Mouse (Mus musculus): ENCODE measurements around the gene Msl1. TPM values are rescaled to one million over a fixed set of nuclear protein-coding genes. Genes with fewer than 3 reads are reported as not detected.

Msl1 gene
- polyA plus RNA-seq, 1 experiment from 2014 or later, result 23.7 TPM

GRCm38 (mm10) chr11:98792081-98792480 is 3.2 kb upstream of the Msl1 start:
- no peak for ATAC-seq (ENCODE audit: low FRiP score, low TSS enrichment)
- WGBS, result 21% methylated on average over 4 of the region's 4 CpGs

GRCm38 (mm10) chr11:98794469-98795014 is 774 bp upstream of the Msl1 start:
- peaks cover 50% of the 10 kb centered on the region for H3K4me1 ChIP-seq (ENCODE audit: insufficient read depth, low read length)
- peak overlapping the region; percentile 100 for H3K27ac ChIP-seq (ENCODE audit: low read length)
- ATAC-seq (ENCODE audit: low FRiP score, low TSS enrichment), result peak; percentile 83
- peaks cover 10% of the 10 kb centered on the region for H3K36me3 ChIP-seq (ENCODE audit: insufficient read depth, low read length)
- no peaks in the 10 kb centered on the region for H3K9me3 ChIP-seq (ENCODE audit: low read length)
- peak overlapping the region; percentile 100 for H3K9ac ChIP-seq (replicated peaks; ENCODE audit: low read length)
- H3K4me2 ChIP-seq (replicated peaks; ENCODE audit: low read depth, low read length), result peak overlapping the region; percentile 96
- WGBS, result 0% methylated on average over 30 of the region's 30 CpGs
- no peaks in the 10 kb centered on the region for H3K27me3 ChIP-seq (ENCODE audit: insufficient read depth, low read length)
- H3K4me3 ChIP-seq (ENCODE audit: low read length), result peak overlapping the region; percentile 100

More at GRCm38 (mm10) chr11:98792081-98792480, 3.2 kb upstream of the Msl1 start:
- Histone ChIP-seq H3K4me1 (ENCODE audit: insufficient read depth, low read length) (peaks cover 40% of the 10 kb centered on the region), H3K4me2 (replicated peaks; ENCODE audit: low read depth, low read length) (no peak overlapping the region), H3K36me3 (ENCODE audit: insufficient read depth, low read length) (no peaks in the 10 kb centered on the region), H3K9ac (replicated peaks; ENCODE audit: low read length) (peak overlapping the region; percentile 41; the same call in 1 of the 2 replicates), H3K27me3 (ENCODE audit: insufficient read depth, low read length) (no peaks in the 10 kb centered on the region), H3K4me3 (ENCODE audit: low read length) (no peak overlapping the region), H3K27ac (ENCODE audit: low read length) (0 out of 2 replicates have a peak overlapping the region, but pooled peaks have one; percentile 52), H3K9me3 (ENCODE audit: low read length) (no peaks in the 10 kb centered on the region)

- peak overlapping the region; percentile 100 for H3K27ac ChIP-seq (ENCODE audit: low read length)
- no peaks in the 10 kb centered on the region for H3K27me3 ChIP-seq (ENCODE audit: insufficient read depth, low read length)
- peak overlapping the region; percentile 96 for H3K4me2 ChIP-seq (replicated peaks; ENCODE audit: low read depth, low read length)
- H3K4me3 ChIP-seq (ENCODE audit: low read length), result peak overlapping the region; percentile 100
- H3K4me1 ChIP-seq (ENCODE audit: insufficient read depth, low read length), result peaks cover 44% of the 10 kb centered on the region
- WGBS, result under 1% methylated on average over 45 of the region's 74 CpGs
- peaks cover 24% of the 10 kb centered on the region for H3K36me3 ChIP-seq (ENCODE audit: insufficient read depth, low read length)
- ATAC-seq (ENCODE audit: low FRiP score, low TSS enrichment), result peak; percentile 41
- peak overlapping the region; percentile 100 for H3K9ac ChIP-seq (replicated peaks; ENCODE audit: low read length)
- H3K9me3 ChIP-seq (ENCODE audit: low read length), result no peaks in the 10 kb centered on the region
Observed at GRCm38 (mm10) chr11:98795714-98796514, 598 bp downstream of the Msl1 start.

GRCm38 (mm10) chr11:98796515-98797216 is 1.4 kb downstream of the Msl1 start:
- H3K4me1 ChIP-seq (ENCODE audit: insufficient read depth, low read length), result peaks cover 44% of the 10 kb centered on the region
- H3K36me3 ChIP-seq (ENCODE audit: insufficient read depth, low read length), result peaks cover 27% of the 10 kb centered on the region
- peak overlapping the region; percentile 96 for H3K4me2 ChIP-seq (replicated peaks; ENCODE audit: low read depth, low read length)
- peak overlapping the region; percentile 100 for H3K9ac ChIP-seq (replicated peaks; ENCODE audit: low read length)
- peak overlapping the region; percentile 100 for H3K4me3 ChIP-seq (ENCODE audit: low read length)
- H3K9me3 ChIP-seq (ENCODE audit: low read length), result no peaks in the 10 kb centered on the region
- peak overlapping the region; percentile 100 for H3K27ac ChIP-seq (ENCODE audit: low read length)
- 2% methylated on average over 23 of the region's 23 CpGs for WGBS
- peak; percentile 32 for ATAC-seq (ENCODE audit: low FRiP score, low TSS enrichment)
- H3K27me3 ChIP-seq (ENCODE audit: insufficient read depth, low read length), result no peaks in the 10 kb centered on the region

GRCm38 (mm10) chr11:98797306-98797705 is 2.0 kb downstream of the Msl1 start:
- Histone ChIP-seq H3K27ac (ENCODE audit: low read length) (peak overlapping the region; percentile 100), H3K36me3 (ENCODE audit: insufficient read depth, low read length) (peaks cover 29% of the 10 kb centered on the region), H3K9ac (replicated peaks; ENCODE audit: low read length) (peak overlapping the region; percentile 100), H3K4me1 (ENCODE audit: insufficient read depth, low read length) (peaks cover 40% of the 10 kb centered on the region), H3K9me3 (ENCODE audit: low read length) (no peaks in the 10 kb centered on the region), H3K4me3 (ENCODE audit: low read length) (peak overlapping the region; percentile 100), H3K4me2 (replicated peaks; ENCODE audit: low read depth, low read length) (peak overlapping the region; percentile 96), H3K27me3 (ENCODE audit: insufficient read depth, low read length) (no peaks in the 10 kb centered on the region)
- 2% methylated on average over 5 of the region's 5 CpGs for WGBS
- ATAC-seq (ENCODE audit: low FRiP score, low TSS enrichment), result no peak

GRCm38 (mm10) chr11:98797909-98798308 is 2.6 kb downstream of the Msl1 start:
- peak overlapping the region; percentile 100; the same call in 1 of the 2 replicates for H3K27ac ChIP-seq (ENCODE audit: low read length)
- H3K27me3 ChIP-seq (ENCODE audit: insufficient read depth, low read length), result no peaks in the 10 kb centered on the region
- WGBS, result 34% methylated on average over 4 of the region's 4 CpGs
- ATAC-seq (ENCODE audit: low FRiP score, low TSS enrichment), result no peak
- H3K36me3 ChIP-seq (ENCODE audit: insufficient read depth, low read length), result peaks cover 35% of the 10 kb centered on the region
- H3K4me3 ChIP-seq (ENCODE audit: low read length), result peak overlapping the region; percentile 100
- peak overlapping the region; percentile 100 for H3K9ac ChIP-seq (replicated peaks; ENCODE audit: low read length)
- peaks cover 34% of the 10 kb centered on the region for H3K4me1 ChIP-seq (ENCODE audit: insufficient read depth, low read length)
- no peaks in the 10 kb centered on the region for H3K9me3 ChIP-seq (ENCODE audit: low read length)
- peak overlapping the region; percentile 96 for H3K4me2 ChIP-seq (replicated peaks; ENCODE audit: low read depth, low read length)

- WGBS, result 87% methylated on average over 5 of the region's 5 CpGs
- Histone ChIP-seq H3K4me2 (replicated peaks; ENCODE audit: low read depth, low read length) (no peak within 1 kb of the TSS), H3K4me1 (ENCODE audit: insufficient read depth, low read length) (peaks cover 10% of the 10 kb centered on the region; the same call in 1 of the 2 replicates), H3K27me3 (ENCODE audit: insufficient read depth, low read length) (no peaks in the 10 kb centered on the region), H3K9ac (replicated peaks; ENCODE audit: low read length) (no peak within 1 kb of the TSS), H3K4me3 (ENCODE audit: low read length) (no peak within 1 kb of the TSS), H3K9me3 (ENCODE audit: low read length) (no peaks in the 10 kb centered on the region), H3K27ac (ENCODE audit: low read length) (0 out of 2 replicates have a peak within 1 kb of the TSS, but pooled peaks have one; percentile 3), H3K36me3 (ENCODE audit: insufficient read depth, low read length) (peaks cover 72% of the 10 kb centered on the region)
- no peak for ATAC-seq (ENCODE audit: low FRiP score, low TSS enrichment)
Observed at GRCm38 (mm10) chr11:98804605-98805004, 9.3 kb downstream of the Msl1 start, which contains the start of gene Casc3. Gene Casc3 (plus strand): TSS chr11:98804905.

GRCm38 (mm10) chr11:98808417-98808816 is 13.1 kb downstream of the Msl1 start:
- H3K36me3 ChIP-seq (ENCODE audit: insufficient read depth, low read length), result peaks cover 63% of the 10 kb centered on the region
- H3K9ac ChIP-seq (replicated peaks; ENCODE audit: low read length), result peak overlapping the region; percentile 48; the same call in 1 of the 2 replicates
- H3K4me2 ChIP-seq (replicated peaks; ENCODE audit: low read depth, low read length), result peak overlapping the region; percentile 62; the same call in 1 of the 2 replicates
- H3K27me3 ChIP-seq (ENCODE audit: insufficient read depth, low read length), result no peaks in the 10 kb centered on the region
- H3K4me1 ChIP-seq (ENCODE audit: insufficient read depth, low read length), result peaks cover 20% of the 10 kb centered on the region
- peak overlapping the region; percentile 99 for H3K27ac ChIP-seq (ENCODE audit: low read length)
- ATAC-seq (ENCODE audit: low FRiP score, low TSS enrichment), result no peak
- 64% methylated on average over 2 of the region's 2 CpGs for WGBS
- H3K9me3 ChIP-seq (ENCODE audit: low read length), result no peaks in the 10 kb centered on the region
- peak overlapping the region; percentile 94; the same call in 1 of the 2 replicates for H3K4me3 ChIP-seq (ENCODE audit: low read length)

GRCm38 (mm10) chr11:98809457-98810290 is 14.4 kb downstream of the Msl1 start:
- under 1% methylated on average over 75 of the region's 84 CpGs for WGBS
- H3K4me2 ChIP-seq (replicated peaks; ENCODE audit: low read depth, low read length), result peak overlapping the region; percentile 81
- H3K9me3 ChIP-seq (ENCODE audit: low read length), result no peaks in the 10 kb centered on the region
- peak overlapping the region; percentile 94 for H3K4me3 ChIP-seq (ENCODE audit: low read length)
- H3K36me3 ChIP-seq (ENCODE audit: insufficient read depth, low read length), result peaks cover 57% of the 10 kb centered on the region
- peaks cover 20% of the 10 kb centered on the region for H3K4me1 ChIP-seq (ENCODE audit: insufficient read depth, low read length)
- H3K27ac ChIP-seq (ENCODE audit: low read length), result peak overlapping the region; percentile 99
- ATAC-seq (ENCODE audit: low FRiP score, low TSS enrichment), result peak; percentile 99
- H3K9ac ChIP-seq (replicated peaks; ENCODE audit: low read length), result peak overlapping the region; percentile 97
- no peaks in the 10 kb centered on the region for H3K27me3 ChIP-seq (ENCODE audit: insufficient read depth, low read length)

Measured in kidney, embryonic 16.5 days (tissue).